Comparison of ENCODE assay signal across 8 mouse cellular contexts in genomic region chr1:192598380-192598779, GRCm38 (mm10).
DNase-seq lines count a peak whose midpoint lies in the region.

No protein-coding gene starts in this region.

- DNase-seq in adipocyte (ENCODE audit: low spot score) = peak; percentile 82
- DNase-seq in cerebellum, postnatal 36 days = peak; percentile 91 to 95
- peak; percentile 90 to 94 for DNase-seq in frontal cortex, postnatal 36 days (ENCODE audit: low spot score in 2 of 2)
- DNase-seq in hindlimb bud, embryonic 11.5 days (ENCODE audit: extremely low spot score, low read depth, low spot score) = peak; percentile 42
- DNase-seq in left cerebral cortex, adult 18-20 months (ENCODE audit: low spot score in 2 of 2) = peak; percentile 90 to 95
- DNase-seq in midbrain, embryonic 10.5 days (ENCODE audit: low spot score) = peak; percentile 76
- DNase-seq in skeletal muscle tissue, adult 2 months (ENCODE audit: low read depth, low spot score) = peak; percentile 38
- DNase-seq in T-cell, adult 2 months (ENCODE audit: low spot score) = no peak

- H3K27ac ChIP-seq in midbrain, embryonic 10.5 days (replicated peaks) = no peak overlapping the region

- no peaks in the 10 kb centered on the region for H3K36me3 ChIP-seq in midbrain, embryonic 10.5 days

- 0 out of 2 replicates have a peak, but pooled peaks cover under 1% of the 10 kb centered on the region for H3K4me1 ChIP-seq in midbrain, embryonic 10.5 days

- H3K27me3 ChIP-seq in midbrain, embryonic 10.5 days (ENCODE audit: low read depth, poor library complexity, severe bottlenecking) = no peaks in the 10 kb centered on the region

- no peak overlapping the region for H3K4me3 ChIP-seq in midbrain, embryonic 10.5 days

- 39% methylated on average over 2 of the region's 2 CpGs for WGBS in midbrain, embryonic 10.5 days

- no peaks in the 10 kb centered on the region for H3K9me3 ChIP-seq in midbrain, embryonic 10.5 days (replicated peaks)
